Mouse (Mus musculus) CH12.LX (cell line): ENCODE results near the gene Dag1.

ENCODE experiments used
- CTCF ChIP-seq, 2 experiments: IDR thresholded peaks in 1 of 2; conservative IDR thresholded peaks in 1 of 2; 2 replicates each; pipeline ENCODE4 v1.5.1; 2011 to 2012; ENCODE audit warnings: low read depth in 2 of 2, low read length in 2 of 2, improper control_type of control experiment in 1 of 2, inconsistent platforms in 1 of 2, mild to moderate bottlenecking in 1 of 2, moderate library complexity in 1 of 2
- POLR2A ChIP-seq: IDR thresholded peaks from 2 replicates; pipeline ENCODE4 v1.6.1; 2011; ENCODE audit warnings: low read depth, mild to moderate bottlenecking, improper control_type of control experiment, low read length

GRCm38 (mm10) chr9:108289347-108289746 lies 25.6 kb upstream of the Dag1 start:
- TF ChIP-seq CTCF (conservative IDR thresholded peaks at IDR 0.05 in 1 of 2, IDR thresholded peaks at IDR 0.05 in 1 of 2; ENCODE audit: low read depth in 2 of 2, low read length in 2 of 2) (no peak), POLR2A (no peak)
